Mouse (Mus musculus) c-Kit-positive CD71-negative TER-119-negative erythroid progenitor cells, embryonic 14.5 days (primary cell): ENCODE data around the gene Zc3h7b.
"Not testable (repeated sequence)": the region's sequence is repeated elsewhere in the genome, so short reads cannot be mapped to it uniquely, and the experiment has no call there.

Experiments
- DNase-seq: peaks from one replicate; pipeline ENCODE4 v3.0.0-alpha.2; 2013; ENCODE audit warnings: low read depth

The Zc3h7b gene

DNA sequence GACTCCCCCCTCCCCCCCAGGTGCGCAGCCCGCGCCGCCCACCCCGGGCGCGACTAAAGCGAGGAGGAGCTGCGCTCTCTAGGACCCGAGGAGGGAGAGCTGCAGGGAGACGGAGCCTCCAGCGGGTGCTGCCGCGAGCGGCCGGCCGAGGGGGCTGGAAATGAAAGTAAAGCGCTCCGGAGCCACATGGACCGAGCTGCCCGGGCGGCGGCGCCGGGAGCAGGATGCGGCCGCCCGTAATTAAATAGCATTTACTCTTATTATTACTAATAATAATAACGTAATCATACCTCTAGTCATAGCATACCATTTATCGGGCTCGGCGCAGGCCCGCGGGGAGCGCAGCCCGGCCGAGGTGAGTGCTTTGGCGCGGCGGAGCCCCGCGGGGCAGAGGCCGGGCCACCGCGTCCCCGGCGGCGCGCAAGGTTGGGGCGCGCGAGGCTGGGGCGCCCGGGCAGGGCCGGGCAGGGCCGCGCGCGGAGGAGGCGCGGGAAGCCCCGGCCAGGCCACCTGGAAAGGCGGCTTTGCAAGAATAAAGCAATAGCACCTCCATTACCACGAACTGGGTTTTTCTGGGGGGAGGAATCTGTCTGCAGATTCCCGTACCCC is at the start of gene Zc3h7b, which contains the start of gene Rangap1:
Gene Zc3h7b, plus strand, starts transcription at position 66 of the 609 bp plus-strand sequence.
Gene Rangap1, minus strand, starts transcription at position 539 of the 609 bp plus-strand sequence.
- DNase-seq, result no peak

DNA sequence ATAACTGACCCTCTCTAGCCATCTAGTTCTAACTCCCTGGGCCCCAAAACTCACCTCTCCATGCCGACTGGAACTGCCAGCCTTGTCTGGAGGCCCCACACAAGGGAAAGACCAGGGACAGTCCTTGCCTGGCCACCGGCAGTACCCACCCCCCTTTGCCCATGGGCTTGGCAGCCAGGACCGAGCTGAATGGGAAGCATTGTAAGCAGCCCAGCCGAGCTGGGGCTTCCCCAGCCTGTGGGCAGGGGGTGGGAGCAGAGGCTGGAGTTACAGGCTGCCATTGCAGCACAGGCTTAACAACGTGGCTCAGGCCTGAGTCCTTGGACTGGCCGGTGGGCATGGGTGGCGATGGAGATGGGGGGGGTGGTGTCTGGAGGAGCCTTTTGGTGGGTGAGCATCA is 47.7 kb upstream of the Zc3h7b start, which contains the start of gene Chadl:
Gene Chadl, minus strand, starts transcription at position 113 of the 400 bp plus-strand sequence.
- DNase-seq, result no peak

DNA sequence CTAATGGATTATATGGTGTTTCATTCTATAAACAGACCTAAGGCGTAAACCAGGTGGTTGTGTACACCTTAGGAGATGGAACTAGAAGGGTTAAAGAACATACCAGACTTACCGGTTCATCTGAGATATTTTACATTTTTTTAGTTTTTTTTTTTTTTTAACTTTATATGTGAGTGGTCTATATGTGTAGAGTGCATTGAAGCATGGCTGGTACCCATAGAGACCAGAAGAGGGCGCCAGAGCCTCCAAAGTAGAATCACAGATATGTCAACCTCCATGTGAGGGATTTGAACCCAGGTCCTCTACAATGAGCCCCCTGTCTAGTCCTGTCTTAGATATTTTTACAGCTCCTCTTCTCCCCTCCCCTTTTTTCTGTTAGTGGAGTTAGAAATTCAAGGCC is 47.0 kb upstream of the Zc3h7b start:
- peak; percentile 55 for DNase-seq

GRCm38 (mm10) chr15:81698532-81698931 is 46.3 kb upstream of the Zc3h7b start:
- no peak for DNase-seq

GRCm38 (mm10) chr15:81700161-81700560 is 44.7 kb upstream of the Zc3h7b start:
- DNase-seq, result no peak

DNA sequence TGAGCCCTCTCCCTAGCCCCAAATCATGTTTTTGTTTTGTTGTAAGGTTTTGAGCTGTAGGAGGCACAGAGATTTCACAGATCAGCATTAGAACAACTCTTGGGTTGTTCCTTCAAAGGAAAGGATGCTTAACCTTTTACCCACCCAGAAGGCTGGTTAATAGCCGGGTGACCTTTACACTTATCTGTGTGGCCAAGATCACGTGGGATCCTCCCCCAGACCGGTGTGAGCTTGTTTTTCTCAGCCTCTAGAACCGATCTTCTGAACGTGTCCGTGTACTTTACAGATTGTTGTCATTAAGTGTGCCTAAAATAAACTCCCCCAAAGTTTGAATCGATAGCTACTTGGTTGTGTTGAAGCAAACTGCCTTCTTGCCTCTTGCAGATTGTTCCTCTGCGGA is 44.3 kb upstream of the Zc3h7b start:
- DNase-seq, result no peak

DNA sequence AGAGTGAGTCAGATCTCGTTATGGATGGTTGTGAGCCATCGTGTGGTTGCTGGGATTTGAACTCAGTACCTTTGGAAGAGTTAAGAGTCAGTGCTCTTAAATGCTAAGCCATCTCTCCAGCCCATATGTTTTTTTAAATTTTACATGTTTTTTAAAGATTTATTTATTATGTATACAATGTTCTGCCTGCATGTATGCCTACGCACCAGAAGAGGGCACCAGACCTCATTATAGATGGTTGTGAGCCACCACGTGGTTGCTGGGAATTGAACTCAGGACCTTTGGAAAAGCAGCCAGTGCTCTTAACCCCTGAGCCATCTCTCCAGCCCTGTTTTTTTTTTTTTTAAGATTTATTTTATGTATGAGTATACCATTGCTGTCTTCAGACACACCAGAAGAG is 43.5 kb upstream of the Zc3h7b start:
- not testable (repeated sequence) for DNase-seq

DNA sequence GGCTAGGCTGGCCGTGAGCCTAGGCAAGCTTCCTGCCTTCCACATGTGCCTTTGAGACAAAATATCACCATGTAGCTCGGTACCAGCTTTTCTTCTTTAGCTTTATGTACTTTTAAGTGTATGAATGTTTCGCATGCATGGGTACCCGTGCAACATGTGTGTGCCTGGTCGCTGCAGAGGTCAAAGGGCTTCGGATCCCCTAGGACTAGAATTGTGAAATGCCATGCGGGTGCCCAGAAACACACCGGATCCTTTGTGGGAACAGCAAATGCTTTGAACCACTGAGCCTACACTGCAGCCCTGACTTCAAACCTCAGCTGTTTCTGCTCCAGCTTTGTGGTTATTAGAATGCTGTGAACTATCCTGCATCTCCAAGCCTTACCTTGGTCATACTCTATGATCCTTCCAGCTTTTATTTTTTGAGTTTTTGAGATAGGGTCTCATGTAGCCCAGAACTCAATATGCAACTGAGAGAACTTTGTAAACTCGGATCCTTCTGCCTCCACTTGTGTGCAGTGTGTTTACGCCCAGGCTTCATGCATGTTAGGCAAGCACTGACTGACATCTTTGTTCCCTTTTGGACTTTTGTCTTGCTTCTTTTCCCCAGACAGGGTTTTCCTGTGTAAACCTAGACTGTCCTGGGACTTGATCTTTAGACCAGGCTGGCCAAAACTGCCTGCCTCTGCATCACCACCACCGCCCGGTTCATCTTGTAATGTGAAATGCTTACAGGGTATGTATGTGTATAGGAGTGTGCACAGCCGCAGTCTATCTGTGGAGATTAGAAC is 42.4 kb upstream of the Zc3h7b start:
- no peak for DNase-seq

- no peak for DNase-seq
These were observed 41.8 kb upstream of the Zc3h7b start for GRCm38 (mm10) chr15:81703094-81703489.

- DNase-seq, result no peak
These were observed 35.9 kb upstream of the Zc3h7b start for GRCm38 (mm10) chr15:81708991-81709390.

- no peak for DNase-seq
These were observed 35.2 kb upstream of the Zc3h7b start for GRCm38 (mm10) chr15:81709686-81710085.

DNA sequence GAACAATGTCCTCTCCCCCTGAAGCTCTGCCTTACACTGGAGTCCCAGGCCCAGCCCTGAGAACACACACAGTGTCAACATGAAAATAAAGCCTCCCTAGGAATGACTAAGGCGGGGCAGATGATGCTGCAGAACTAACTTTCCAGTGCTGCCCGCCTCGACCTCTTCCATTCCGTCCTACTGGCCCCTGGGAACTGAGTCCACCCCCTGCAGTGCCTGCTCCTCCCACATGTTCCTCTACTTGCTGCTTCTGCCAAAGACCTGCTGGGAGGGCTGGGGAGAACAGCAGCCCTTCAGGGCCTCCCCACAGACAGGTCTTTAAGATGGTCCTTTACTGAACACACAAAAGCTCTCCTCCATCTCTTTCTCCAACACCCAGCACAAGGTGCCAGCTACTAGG is 34.1 kb upstream of the Zc3h7b start:
- no peak for DNase-seq

DNA sequence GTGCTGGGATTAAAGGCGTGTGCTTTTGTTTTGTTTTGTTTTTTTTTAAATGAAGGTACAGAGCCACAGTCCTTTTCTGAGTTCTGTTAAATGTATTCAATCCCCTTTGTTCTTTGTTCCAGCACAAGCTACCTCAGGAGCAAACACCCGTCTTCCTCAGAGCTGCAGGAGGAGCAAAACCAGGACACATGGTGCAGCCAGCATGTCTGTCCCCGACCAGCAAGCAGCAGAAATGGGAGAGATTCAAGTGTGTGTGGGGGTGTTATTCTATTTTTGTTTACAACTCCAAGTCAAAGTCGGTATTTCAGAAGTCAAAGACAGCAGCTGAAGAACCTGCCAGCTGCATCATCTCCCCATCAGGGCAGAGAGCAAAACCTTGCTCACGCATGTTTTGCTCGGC is 31.1 kb upstream of the Zc3h7b start:
- DNase-seq, result no peak

DNA sequence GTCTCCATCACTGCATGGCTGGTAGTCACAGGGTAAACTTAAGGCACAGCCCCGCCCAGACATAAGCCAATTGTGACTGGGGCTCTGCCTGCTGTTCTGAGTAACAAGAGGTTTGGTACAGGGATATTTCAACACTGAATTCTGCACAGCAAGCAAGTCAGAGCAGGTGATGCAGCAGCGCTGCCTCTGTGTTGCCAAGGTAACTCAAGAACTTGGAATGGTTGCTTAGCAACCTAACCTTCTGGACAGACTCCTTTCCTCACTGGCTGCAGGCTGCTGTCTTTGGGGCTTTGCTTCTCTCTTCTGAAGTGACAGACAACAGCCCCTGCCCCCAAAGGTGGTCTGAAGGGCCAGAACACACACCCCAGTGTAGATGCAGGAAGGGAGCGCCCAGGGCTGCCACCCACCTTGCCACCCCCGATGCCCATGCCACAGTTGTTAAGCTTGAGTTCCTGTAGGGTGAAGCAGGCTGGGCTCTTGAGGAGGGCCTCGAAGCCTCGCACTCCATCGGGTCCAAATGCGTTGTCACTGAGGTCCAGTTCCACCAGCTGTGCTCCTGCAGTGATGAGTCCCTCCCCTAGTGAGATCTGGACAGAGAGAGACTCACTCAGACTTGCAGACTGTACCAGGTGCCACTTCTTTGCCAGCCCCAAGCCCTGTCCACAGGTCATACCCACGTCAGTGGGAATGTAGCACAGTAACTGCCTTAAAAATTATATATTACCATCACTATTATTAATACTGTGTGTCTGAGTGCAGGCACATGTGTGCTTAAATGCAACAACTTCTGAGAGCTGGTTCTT is 26.3 kb upstream of the Zc3h7b start:
- no peak for DNase-seq

DNA sequence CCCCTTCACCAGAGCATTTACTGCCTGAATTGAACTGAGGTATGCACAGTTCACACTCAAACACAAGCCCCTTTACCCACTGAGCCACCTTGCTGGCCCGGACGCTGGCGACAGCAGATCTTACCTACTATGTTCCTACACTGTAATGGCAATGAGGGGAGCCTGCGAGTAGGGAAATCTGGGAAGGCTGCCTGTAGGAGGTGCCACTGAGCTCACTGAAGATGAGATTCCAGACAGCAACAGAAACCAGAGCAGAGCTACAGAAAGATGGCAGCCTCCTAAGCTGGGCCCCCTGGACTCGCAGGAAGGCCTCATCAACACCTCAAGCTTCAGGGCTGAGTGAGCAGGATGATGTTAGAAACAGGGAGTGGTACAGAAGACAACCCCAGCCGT is 25.7 kb upstream of the Zc3h7b start:
- DNase-seq, result no peak

DNA sequence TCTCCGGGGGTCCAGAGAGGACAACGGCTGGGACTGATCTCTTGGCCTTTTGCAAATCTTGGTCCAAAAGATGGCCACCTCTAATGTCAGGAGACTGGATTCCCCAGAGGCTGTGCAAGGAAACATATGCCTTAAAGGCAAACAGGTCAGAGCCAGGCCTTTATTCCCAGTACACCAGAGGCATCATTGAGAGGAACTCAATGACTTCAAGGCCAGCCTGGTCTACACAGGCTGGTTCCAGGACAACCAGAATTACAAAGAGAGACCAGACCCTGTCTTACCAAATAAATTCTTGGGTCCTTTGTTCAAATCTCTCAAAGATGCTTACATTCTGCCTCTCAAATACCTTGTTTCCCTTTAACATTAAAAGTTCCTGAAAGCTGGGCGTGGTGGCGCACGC is 22.5 kb upstream of the Zc3h7b start:
- no peak for DNase-seq

- DNase-seq, result no peak
These were observed 21.2 kb upstream of the Zc3h7b start for GRCm38 (mm10) chr15:81723653-81724052.

DNA sequence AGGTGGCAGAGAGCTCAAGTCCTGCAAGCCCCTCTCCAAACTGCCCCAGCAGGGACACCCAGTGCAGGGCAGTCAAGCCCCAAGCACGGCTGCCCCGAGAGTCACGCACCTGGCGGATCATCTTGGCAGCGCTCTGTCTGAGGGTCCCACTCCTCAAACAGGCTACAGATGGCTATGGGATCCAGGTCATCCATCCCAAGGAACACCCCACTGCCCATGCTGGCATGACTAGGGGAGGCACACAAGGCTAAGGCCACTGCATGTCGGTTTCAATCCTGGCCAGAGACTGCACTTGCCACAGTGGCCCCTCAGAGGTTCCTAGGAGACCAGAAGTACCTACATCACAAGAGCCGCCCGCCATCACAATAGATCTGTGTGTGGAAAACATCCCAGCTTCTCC is 18.9 kb upstream of the Zc3h7b start:
- DNase-seq, result no peak

DNA sequence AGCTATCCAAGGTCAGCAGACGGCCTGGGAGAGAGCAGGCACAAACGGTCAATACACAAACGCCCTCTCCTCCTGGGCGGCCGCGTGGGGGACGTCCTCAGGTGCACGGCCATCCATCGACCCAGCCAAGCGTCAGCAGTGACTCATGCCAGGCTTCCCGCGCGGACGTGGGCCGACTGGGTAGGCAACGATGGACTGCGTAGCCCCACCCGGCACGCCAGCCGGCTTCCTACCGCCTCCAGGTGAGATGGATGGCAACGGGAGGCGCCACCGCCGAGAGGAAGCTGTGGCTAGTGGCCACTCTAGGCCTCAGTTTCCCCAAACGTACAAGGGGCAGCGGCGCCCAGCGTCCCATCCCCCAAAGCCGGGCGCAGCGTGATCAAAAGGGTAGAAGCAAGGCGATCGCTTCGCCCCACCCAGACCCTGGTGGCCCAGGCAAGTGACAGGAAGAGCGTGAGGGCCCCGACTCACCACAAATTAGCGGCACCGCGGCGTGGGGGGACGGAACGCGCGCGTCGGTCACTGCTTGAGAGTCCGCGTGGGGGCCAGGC is 15.5 kb upstream of the Zc3h7b start:
- no peak for DNase-seq

DNA sequence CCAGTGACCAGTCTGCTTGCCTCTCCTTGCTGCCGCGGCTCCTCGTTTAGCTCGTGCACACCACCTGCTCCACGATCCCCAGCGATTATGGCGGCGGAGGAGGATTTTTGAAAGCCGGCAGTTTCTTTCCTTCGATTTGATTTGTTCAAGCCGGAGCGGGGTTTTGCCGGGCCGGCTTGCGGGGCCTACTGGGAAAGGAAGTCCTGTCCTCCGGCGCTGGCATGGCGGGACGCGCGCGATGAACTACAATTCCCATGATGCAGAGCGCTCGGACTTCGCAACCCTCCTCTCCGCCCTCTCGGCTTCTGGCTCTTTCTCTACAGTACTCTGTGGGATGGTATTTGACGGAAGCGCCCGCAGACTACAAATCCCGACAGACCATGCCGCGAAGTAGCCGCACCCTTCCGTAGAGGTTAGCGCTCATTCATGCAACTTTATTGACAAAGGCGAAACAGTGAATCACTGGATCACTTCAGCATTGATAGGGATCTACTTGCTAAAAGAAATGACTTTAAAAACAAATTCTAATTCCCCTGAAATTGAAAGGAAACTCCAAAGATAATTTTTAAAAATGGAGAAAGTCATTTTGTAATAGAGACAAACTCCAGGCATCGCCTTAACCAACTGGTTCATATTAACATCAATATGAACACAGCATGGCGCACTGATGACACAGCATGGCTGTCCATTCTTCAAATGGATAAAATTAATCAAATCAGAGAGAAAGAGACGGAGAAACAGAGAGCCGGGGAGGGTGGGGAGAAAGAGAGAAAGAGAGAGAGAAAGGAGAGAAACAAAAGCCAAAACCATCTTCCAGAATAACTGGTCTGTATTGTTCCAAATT is 14.8 kb upstream of the Zc3h7b start:
- peak; percentile 94 for DNase-seq

DNA sequence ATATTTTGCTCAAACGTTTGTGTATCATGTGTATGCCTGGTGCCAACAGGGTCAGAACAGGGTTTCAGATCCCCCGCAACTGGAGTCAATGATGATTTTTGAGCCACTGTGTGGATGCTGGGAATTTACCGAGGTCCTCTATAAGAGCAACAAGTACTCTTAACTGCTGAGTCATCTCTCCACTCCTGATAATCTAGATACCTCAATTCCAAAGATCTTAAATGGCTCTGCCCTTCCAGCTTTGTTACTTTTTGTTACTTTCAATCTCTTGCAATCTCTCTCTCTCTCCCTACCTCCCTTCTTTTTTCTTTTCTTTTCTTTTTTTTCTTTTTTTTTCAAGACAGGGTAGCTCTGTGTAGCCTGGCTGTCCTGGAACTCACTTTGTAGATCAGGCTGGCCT is 9.8 kb upstream of the Zc3h7b start:
- no peak for DNase-seq

- DNase-seq, result no peak
These were observed 5.6 kb upstream of the Zc3h7b start for GRCm38 (mm10) chr15:81739296-81739695.
